ENCODE assay signal across 8 mouse cellular contexts in the genomic region with DNA sequence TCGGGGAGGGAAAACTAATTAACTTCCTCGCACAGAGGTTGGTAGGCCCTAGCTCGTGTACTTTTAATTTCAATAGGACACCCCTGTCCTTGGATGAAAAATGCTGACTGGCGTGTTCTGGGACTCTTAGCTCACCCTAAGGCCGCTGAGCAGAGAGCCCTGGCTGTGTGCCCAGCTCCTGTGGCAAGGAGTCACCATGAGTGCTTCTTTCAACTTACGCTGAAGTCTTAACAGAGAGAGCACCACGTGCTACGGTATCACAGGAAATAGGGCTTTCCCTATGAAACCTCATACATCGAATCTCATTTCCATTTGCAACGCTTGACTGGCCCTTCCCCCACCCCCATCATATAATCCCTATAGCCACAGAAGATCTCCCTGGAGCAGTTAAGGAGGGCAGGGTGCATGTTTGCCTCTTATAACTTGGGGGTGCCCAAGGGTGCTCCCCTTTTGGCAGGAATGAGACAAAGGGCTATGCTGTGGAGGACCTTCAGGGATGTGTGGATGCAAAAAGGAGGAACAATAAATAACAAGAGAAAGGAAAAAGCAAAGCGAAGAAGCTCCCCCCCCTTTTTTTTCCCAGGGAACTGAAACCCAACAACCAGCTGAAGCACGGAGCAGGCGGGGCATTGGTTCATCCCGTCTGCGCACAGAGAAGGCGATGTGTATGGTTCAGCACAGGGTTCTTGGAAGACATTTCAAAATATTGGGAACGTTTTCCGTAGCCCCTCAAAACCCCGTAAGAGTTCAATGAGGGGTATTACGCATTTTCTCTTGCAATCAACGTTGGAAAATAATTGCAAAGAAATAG. TPM values are rescaled to one million over a fixed set of nuclear protein-coding genes. Genes with fewer than 3 reads are reported as not detected.
DNase-seq lines count a peak whose midpoint lies in the region; ATAC-seq and TF ChIP-seq lines count a peak whose summit lies in the region.

No protein-coding gene starts in this region.

- no peak for TF ChIP-seq POLR2A in MEL (IDR thresholded peaks at IDR 0.05; ENCODE audit: control insufficient read depth in 1 of 2, insufficient read depth in 1 of 2, low read depth in 1 of 2, low read length in 2 of 2, poor library complexity in 1 of 2)

- 70% methylated on average over 21 of the region's 21 CpGs for WGBS in forebrain, embryonic 11.5 days
- WGBS in forebrain, embryonic 10.5 days, result 81% methylated on average over 21 of the region's 21 CpGs
- WGBS in embryonic facial prominence, embryonic 12.5 days, result 62% methylated on average over 21 of the region's 21 CpGs
- 54% methylated on average over 21 of the region's 21 CpGs for WGBS in heart, embryonic 14.5 days
- 54% methylated on average over 21 of the region's 21 CpGs for WGBS in midbrain, embryonic 13.5 days

- H3K36me3 ChIP-seq in forebrain, embryonic 11.5 days (ENCODE audit: control insufficient read depth, insufficient read depth, low read length), result no peaks in the 10 kb centered on the region
- H3K36me3 ChIP-seq in forebrain, embryonic 10.5 days (replicated peaks), result no peaks in the 10 kb centered on the region
- H3K36me3 ChIP-seq in MEL (ENCODE audit: control insufficient read depth in 1 of 2, insufficient read depth in 2 of 2, low read length in 2 of 2), result peaks cover 0 to 9% of the 10 kb centered on the region in 2 experiments; a peak in 2 of 4 replicates
- no peaks in the 10 kb centered on the region for H3K36me3 ChIP-seq in embryonic facial prominence, embryonic 12.5 days
- H3K36me3 ChIP-seq in heart, embryonic 14.5 days (ENCODE audit: control insufficient read depth, insufficient read depth, low read length), result 0 out of 2 replicates have a peak, but pooled peaks cover 8% of the 10 kb centered on the region
- no peaks in the 10 kb centered on the region for H3K36me3 ChIP-seq in midbrain, embryonic 13.5 days

- no peak for TF ChIP-seq EP300 in MEL (IDR thresholded peaks at IDR 0.05; ENCODE audit: low read depth in 1 of 2, low read length in 2 of 2)

- no peaks in the 10 kb centered on the region for H3K27me3 ChIP-seq in forebrain, embryonic 11.5 days (ENCODE audit: control insufficient read depth, insufficient read depth, low read length)
- H3K27me3 ChIP-seq in forebrain, embryonic 10.5 days (ENCODE audit: poor library complexity, severe bottlenecking), result peaks cover 42% of the 10 kb centered on the region
- H3K27me3 ChIP-seq in MEL (ENCODE audit: control insufficient read depth in 1 of 2, insufficient read depth in 2 of 2, low read length in 2 of 2), result no peaks in the 10 kb centered on the region
- H3K27me3 ChIP-seq in embryonic facial prominence, embryonic 12.5 days, result 0 out of 2 replicates have a peak, but pooled peaks cover 3% of the 10 kb centered on the region
- H3K27me3 ChIP-seq in heart, embryonic 14.5 days (ENCODE audit: control insufficient read depth, insufficient read depth, low read length), result no peaks in the 10 kb centered on the region
- H3K27me3 ChIP-seq in midbrain, embryonic 13.5 days, result no peaks in the 10 kb centered on the region

- TF ChIP-seq RAD21 in MEL (IDR thresholded peaks at IDR 0.05; ENCODE audit: low read depth, low read length), result no peak; the same call in 1 of the 2 replicates

- DNase-seq in forebrain, embryonic 11.5 days (ENCODE audit: low spot score), result peak; percentile 53
- DNase-seq in forebrain, embryonic 10.5 days (ENCODE audit: extremely low spot score, low spot score), result no peak
- DNase-seq in MEL (ENCODE audit: low read depth, low spot score), result peak; percentile 92
- peak; percentile 88 to 92 for DNase-seq in kidney, postnatal 25 days
- peak; percentile 15 to 73 for DNase-seq in urinary bladder, postnatal 36 days (ENCODE audit: low spot score in 2 of 2)

- no peak overlapping the region for H3K4me2 ChIP-seq in forebrain, embryonic 11.5 days (ENCODE audit: low read depth, low read length, severe bottlenecking)
- no peak overlapping the region for H3K4me2 ChIP-seq in embryonic facial prominence, embryonic 12.5 days (replicated peaks)
- H3K4me2 ChIP-seq in heart, embryonic 14.5 days (ENCODE audit: low read length), result peak overlapping the region; percentile 45
- H3K4me2 ChIP-seq in midbrain, embryonic 13.5 days (replicated peaks), result peak overlapping the region; percentile 16

- 0 out of 2 replicates have a peak, but pooled peaks cover 2% of the 10 kb centered on the region for H3K4me1 ChIP-seq in forebrain, embryonic 11.5 days (replicated peaks; ENCODE audit: control insufficient read depth, insufficient read depth, low read length)
- peaks cover 22% of the 10 kb centered on the region for H3K4me1 ChIP-seq in forebrain, embryonic 10.5 days
- H3K4me1 ChIP-seq in MEL (ENCODE audit: control insufficient read depth in 1 of 2, insufficient read depth in 2 of 2, low read length in 2 of 2), result peaks cover 0 to 5% of the 10 kb centered on the region in 2 experiments; a peak in 1 of 4 replicates
- peaks cover 8% of the 10 kb centered on the region for H3K4me1 ChIP-seq in embryonic facial prominence, embryonic 12.5 days
- H3K4me1 ChIP-seq in heart, embryonic 14.5 days (ENCODE audit: control insufficient read depth in 2 of 2, insufficient read depth in 2 of 2, low read length in 2 of 2), result peaks cover 14 to 51% of the 10 kb centered on the region in 2 experiments
- H3K4me1 ChIP-seq in midbrain, embryonic 13.5 days (replicated peaks), result peaks cover 20% of the 10 kb centered on the region

- peak; percentile 82 for ATAC-seq in forebrain, embryonic 11.5 days (replicated peaks; ENCODE audit: low FRiP score)
- ATAC-seq in embryonic facial prominence, embryonic 12.5 days (ENCODE audit: insufficient number of reproducible peaks, insufficient read depth, low FRiP score, low TSS enrichment), result peak; percentile 89
- peak; percentile 67; the same call in 1 of the 2 replicates for ATAC-seq in heart, embryonic 14.5 days (ENCODE audit: insufficient number of reproducible peaks, insufficient read depth, low FRiP score, low read depth)
- ATAC-seq in midbrain, embryonic 13.5 days, result peak; percentile 94

- H3K79me2 ChIP-seq in MEL (ENCODE audit: control insufficient read depth, insufficient read depth, low read length, poor library complexity), result no peaks in the 10 kb centered on the region

- no peak overlapping the region for H3K9ac ChIP-seq in forebrain, embryonic 11.5 days (ENCODE audit: low read length)
- peak overlapping the region; percentile 38 for H3K9ac ChIP-seq in MEL (ENCODE audit: control insufficient read depth, low read depth, low read length, poor library complexity, severe bottlenecking)
- H3K9ac ChIP-seq in embryonic facial prominence, embryonic 12.5 days, result no peak overlapping the region
- H3K9ac ChIP-seq in heart, embryonic 14.5 days (ENCODE audit: low read length), result peak overlapping the region; percentile 27; the same call in 1 of the 2 replicates
- no peak overlapping the region for H3K9ac ChIP-seq in midbrain, embryonic 13.5 days (replicated peaks)

- H3K27ac ChIP-seq in forebrain, embryonic 11.5 days (ENCODE audit: low read depth, low read length), result no peak overlapping the region
- H3K27ac ChIP-seq in forebrain, embryonic 10.5 days, result no peak overlapping the region
- peak overlapping the region; percentile 52 for H3K27ac ChIP-seq in MEL (ENCODE audit: control insufficient read depth, low read depth, low read length)
- peak overlapping the region; percentile 30; the same call in 1 of the 2 replicates for H3K27ac ChIP-seq in embryonic facial prominence, embryonic 12.5 days
- peak overlapping the region; percentile 42 to 73; a peak in 3 of 4 replicates for H3K27ac ChIP-seq in heart, embryonic 14.5 days (replicated peaks in 1 of 2; ENCODE audit: control insufficient read depth in 1 of 2, insufficient read depth in 1 of 2, low read depth in 2 of 2, low read length in 2 of 2)
- peak overlapping the region; percentile 49 for H3K27ac ChIP-seq in midbrain, embryonic 13.5 days

- no peak overlapping the region for H3K4me3 ChIP-seq in forebrain, embryonic 11.5 days (ENCODE audit: low read depth, low read length)
- H3K4me3 ChIP-seq in forebrain, embryonic 10.5 days, result no peak overlapping the region
- peak overlapping the region; percentile 36 to 47 for H3K4me3 ChIP-seq in MEL (ENCODE audit: control insufficient read depth in 1 of 2, insufficient read depth in 1 of 2, low read depth in 2 of 2, low read length in 2 of 2)
- no peak overlapping the region for H3K4me3 ChIP-seq in embryonic facial prominence, embryonic 12.5 days
- no peak overlapping the region for H3K4me3 ChIP-seq in heart, embryonic 14.5 days (ENCODE audit: control insufficient read depth in 1 of 2, insufficient read depth in 1 of 2, low read depth in 1 of 2, low read length in 2 of 2)
- H3K4me3 ChIP-seq in midbrain, embryonic 13.5 days (replicated peaks), result no peak overlapping the region

- H3K9me3 ChIP-seq in forebrain, embryonic 11.5 days (ENCODE audit: control insufficient read depth, low read length), result no peaks in the 10 kb centered on the region
- H3K9me3 ChIP-seq in forebrain, embryonic 10.5 days, result no peaks in the 10 kb centered on the region
- H3K9me3 ChIP-seq in MEL (replicated peaks; ENCODE audit: insufficient read depth, low read length), result no peaks in the 10 kb centered on the region
- H3K9me3 ChIP-seq in embryonic facial prominence, embryonic 12.5 days, result no peaks in the 10 kb centered on the region
- H3K9me3 ChIP-seq in heart, embryonic 14.5 days (ENCODE audit: control insufficient read depth, low read length), result no peaks in the 10 kb centered on the region
- no peaks in the 10 kb centered on the region for H3K9me3 ChIP-seq in midbrain, embryonic 13.5 days

- TF ChIP-seq CTCF in MEL (IDR thresholded peaks at IDR 0.05 in 2 of 3, conservative IDR thresholded peaks at IDR 0.05 in 1 of 3; ENCODE audit: control insufficient read depth in 1 of 3, insufficient read depth in 1 of 3, low read depth in 2 of 3, low read length in 3 of 3, poor library complexity in 1 of 3, severe bottlenecking in 1 of 3), result no peak

TF ChIP-seq in MEL, 35 proteins besides CTCF, POLR2A, EP300 and RAD21 (continues in another document):
- peak; percentile 85 for TF ChIP-seq MXI1 (IDR thresholded peaks at IDR 0.05; ENCODE audit: low read depth, low read length)
- TF ChIP-seq USF1 (IDR thresholded peaks at IDR 0.05; ENCODE audit: low read depth, low read length), result peak; percentile 81
- peak; percentile 97 for TF ChIP-seq MYC (IDR thresholded peaks at IDR 0.05; ENCODE audit: low read depth, low read length)
- 0 out of 4 replicates have a peak, but pooled peaks of 1 of the 2 experiments have one; percentile 18 for TF ChIP-seq USF2 (IDR thresholded peaks at IDR 0.05; ENCODE audit: borderline replicate concordance in 1 of 2, insufficient read depth in 1 of 2, low read depth in 1 of 2, low read length in 2 of 2)

RNA-seq across cellular contexts. Expression of a gene that starts 39.0 kb away (rescaled TPM):
- polyA plus RNA-seq in forebrain, embryonic 11.5 days (2014; fragmentation: Nextera tagmentation; extraction: Ambion mirVana), result not detected in 2 replicates
- not detected in 2 replicates for polyA plus RNA-seq in forebrain, embryonic 10.5 days (2016; fragmentation: Nextera tagmentation; extraction: Ambion mirVana)
- total RNA-seq in MEL (2012; rRNA removed), result not detected in 2 replicates
- not detected for polyA plus RNA-seq in MEL (2012; ENCODE audit: insufficient read depth in 1 of 2, insufficient read length in 2 of 2, low read depth in 1 of 2, low replicate concordance in 2 of 2, missing spikeins in 1 of 2)
- polyA plus RNA-seq in embryonic facial prominence, embryonic 12.5 days (2016; fragmentation: Nextera tagmentation; extraction: Ambion mirVana), result not detected in 2 replicates
- not detected in 2 replicates for polyA plus RNA-seq in heart, embryonic 14.5 days (2014; fragmentation: Nextera tagmentation; extraction: Ambion mirVana)
- not detected in 2 replicates for polyA plus RNA-seq in midbrain, embryonic 13.5 days (2015; fragmentation: Nextera tagmentation; extraction: Ambion mirVana)

Comparison
In these comparisons a context has a peak if more than half of its experiments do, and no peak if none do; other contexts are left out.
1. H3K27ac ChIP-seq: peak in MEL (single experiment), embryonic facial prominence, embryonic 12.5 days (single experiment), heart, embryonic 14.5 days (2 of 2) and midbrain, embryonic 13.5 days (single experiment); none in forebrain, embryonic 11.5 days (single experiment) and forebrain, embryonic 10.5 days (single experiment).
2. H3K4me2 ChIP-seq: peak in heart, embryonic 14.5 days (single experiment) and midbrain, embryonic 13.5 days (single experiment); none in forebrain, embryonic 11.5 days (single experiment) and embryonic facial prominence, embryonic 12.5 days (single experiment).
3. H3K4me3 ChIP-seq: peak in MEL (2 of 2); none in forebrain, embryonic 11.5 days (single experiment), forebrain, embryonic 10.5 days (single experiment), embryonic facial prominence, embryonic 12.5 days (single experiment), heart, embryonic 14.5 days (0 of 2) and midbrain, embryonic 13.5 days (single experiment).
4. H3K9ac ChIP-seq: peak in MEL (single experiment) and heart, embryonic 14.5 days (single experiment); none in forebrain, embryonic 11.5 days (single experiment), embryonic facial prominence, embryonic 12.5 days (single experiment) and midbrain, embryonic 13.5 days (single experiment).
5. Peak in every context shown above with its lines, with median percentiles within 50 percentile points of each other: ATAC-seq.